Mouse (Mus musculus): ENCODE measurements around the gene Epo. TPM values are rescaled to one million over a fixed set of nuclear protein-coding genes. Genes with fewer than 3 reads are reported as not detected.
A peak's percentile ranks its signal among the peaks of the same experiment; 100 is the strongest.

Epo gene
- total RNA-seq, 2 experiments from 2014 or later = not detected

DNA sequence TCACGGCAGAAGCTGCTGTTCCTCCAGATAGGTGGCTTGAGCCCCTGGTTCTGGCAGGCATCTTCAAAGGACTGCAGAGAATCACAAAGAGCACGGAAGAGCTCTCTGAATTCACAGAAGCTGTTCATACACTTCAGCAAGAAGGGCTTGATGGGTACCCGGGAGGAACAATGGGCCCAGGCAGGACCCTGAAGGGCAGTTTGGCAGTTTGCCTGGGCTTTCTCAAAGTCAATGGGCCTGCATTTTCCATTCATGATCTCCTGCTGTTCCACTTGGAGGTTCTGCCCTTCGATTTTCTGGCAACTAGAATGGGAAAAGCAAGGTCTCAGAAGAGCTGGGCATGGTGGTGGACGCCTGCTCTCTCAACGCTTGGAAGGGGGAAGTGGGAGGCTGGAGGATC is 99.2 kb downstream of the Epo start:
- DNase-seq (ENCODE audit: extremely low spot score in 1 of 2, low spot score in 2 of 2) = peak in 1 of 2 experiments; percentile 57

More for the DNA sequence above, 99.2 kb downstream of the Epo start:
- intact Hi-C loops (cut with DNase I) = no loop called here

Small RNA genes lying within 50 kb of the gene (microRNA-seq; reads per million reads assigned to microRNA genes)
- 3.4 reads per million, percentile 7 among the genes with 10 or more reads in this experiment for gene Mir6418

Other genes with a start within 250 kb of the Epo start
- gene Ache, start 245.7 kb downstream of the Epo start, total RNA-seq (2021) = 100 to 1,000 TPM in 1 of 2 experiments, 10 to 100 TPM in 1; 99.1 to 105 TPM
- gene Ufsp1, start 238.6 kb downstream of the Epo start, total RNA-seq (2021) = 10 to 100 TPM; 20.4 to 20.8 TPM
- 100 to 1,000 TPM; 164 to 170 TPM for gene Srrt, start 225.6 kb downstream of the Epo start, total RNA-seq (2021)
- gene Trip6, start 218.8 kb downstream of the Epo start, total RNA-seq (2021) = 1 to 10 TPM; 4.1 to 4.9 TPM
- 10 to 100 TPM; 28.6 to 28.9 TPM for gene Slc12a9, start 199.6 kb downstream of the Epo start, total RNA-seq (2021)
- gene Ephb4, start 183.1 kb downstream of the Epo start, total RNA-seq (2021) = 1 to 10 TPM; 5.4 to 7.5 TPM
- gene Zan, start 56.2 kb downstream of the Epo start, total RNA-seq (2021) = under 1 TPM; 0.47 to 0.69 TPM
- gene Pop7, start 30.7 kb downstream of the Epo start, total RNA-seq (2021) = 10 to 100 TPM; 36.5 to 36.8 TPM
- gene Gigyf1, start 14.7 kb downstream of the Epo start, total RNA-seq (2021) = 10 to 100 TPM; 43.0 TPM
- 1,000 to 10,000 TPM in 1 of 2 experiments, 100 to 1,000 TPM in 1; 996 to 1,005 TPM for gene Gnb2, start 268 bp upstream of the Epo start, total RNA-seq (2021)
- 100 to 1,000 TPM; 151 to 152 TPM for gene Actl6b, start 20.3 kb upstream of the Epo start, total RNA-seq (2021)
- 10 to 100 TPM; 23.7 to 26.7 TPM for gene Tfr2, start 36.6 kb upstream of the Epo start, total RNA-seq (2021)
- gene Mospd3, start 67.8 kb upstream of the Epo start, total RNA-seq (2021) = 10 to 100 TPM; 38.8 to 43.1 TPM
- gene Pcolce, start 80.5 kb upstream of the Epo start, total RNA-seq (2021) = 10 to 100 TPM; 11.4 to 12.3 TPM
- under 1 TPM; 0.19 to 0.26 TPM for gene Fbxo24, start 95.8 kb upstream of the Epo start, total RNA-seq (2021)
- gene Lrch4, start 95.9 kb upstream of the Epo start, total RNA-seq (2021) = 10 to 100 TPM; 15.1 to 15.6 TPM
- gene Gm20605, start 95.9 kb upstream of the Epo start, total RNA-seq (2021) = 1 to 10 TPM; 4.4 to 5.6 TPM
- 1 to 10 TPM; 2.7 to 4.5 TPM for gene Sap25, start 108.1 kb upstream of the Epo start, total RNA-seq (2021)
- under 1 TPM in 1 of 2 experiments, not detected in 1; 0.36 TPM for gene Irs3, start 112.5 kb upstream of the Epo start, total RNA-seq (2021)
- gene Agfg2, start 151.5 kb upstream of the Epo start, total RNA-seq (2021) = 10 to 100 TPM; 33.3 to 36.5 TPM
- gene Nyap1, start 208.4 kb upstream of the Epo start, total RNA-seq (2021) = 100 to 1,000 TPM; 116 to 119 TPM
- 100 to 1,000 TPM; 112 to 120 TPM for gene Tsc22d4, start 212.5 kb upstream of the Epo start, total RNA-seq (2021)
- 10 to 100 TPM; 28.0 to 28.7 TPM for gene Ppp1r35, start 245.6 kb upstream of the Epo start, total RNA-seq (2021)